Mouse (Mus musculus): ENCODE results near the gene Scd3. TPM values are rescaled to one million over a fixed set of nuclear protein-coding genes. Genes with fewer than 3 reads are reported as not detected.
A peak's percentile ranks its signal among the peaks of the same experiment; 100 is the strongest.

The Scd3 gene
- not detected in 2 replicates for polyA plus RNA-seq (2012; rRNA removed)
- not detected in 2 replicates for polyA plus RNA-seq (2014; fragmentation: Nextera tagmentation; extraction: Ambion mirVana)

- TF ChIP-seq CTCF (IDR thresholded peaks at IDR 0.05; ENCODE audit: low read depth) (no peak), EP300 (IDR thresholded peaks at IDR 0.05; ENCODE audit: low read depth) (no peak)
- WGBS (ENCODE audit: insufficient replicate concordance): 81% methylated on average over 9 of the region's 9 CpGs
- Histone ChIP-seq H3K4me1 (replicated peaks; ENCODE audit: control insufficient read depth in 2 of 2, insufficient read depth in 2 of 2, low read length in 1 of 2) (no peaks in the 10 kb centered on the region), H3K36me3 (replicated peaks; ENCODE audit: control insufficient read depth, insufficient read depth, low read depth) (no peaks in the 10 kb centered on the region), H3K27me3 (ENCODE audit: control insufficient read depth, insufficient read depth, low read length) (no peaks in the 10 kb centered on the region), H3K27ac (no peak within 1 kb of the TSS), H3K9ac (replicated peaks) (no peak within 1 kb of the TSS), H3K4me2 (ENCODE audit: low read depth) (no peak within 1 kb of the TSS), H3K4me3 (ENCODE audit: insufficient read depth in 1 of 2, low read depth in 2 of 2, low read length in 2 of 2) (no peak within 1 kb of the TSS), H3K9me3 (ENCODE audit: control insufficient read depth, low read length) (no peaks in the 10 kb centered on the region)
- ATAC-seq (ENCODE audit: insufficient read depth) (no peak), DNase-seq (ENCODE audit: low read depth in 3 of 3, low spot score in 3 of 3) (no peak)
These were observed at the start of gene Scd3 for GRCm38 (mm10) chr19:44203015-44203564. Gene Scd3 (plus strand): TSS chr19:44203269.

DNA sequence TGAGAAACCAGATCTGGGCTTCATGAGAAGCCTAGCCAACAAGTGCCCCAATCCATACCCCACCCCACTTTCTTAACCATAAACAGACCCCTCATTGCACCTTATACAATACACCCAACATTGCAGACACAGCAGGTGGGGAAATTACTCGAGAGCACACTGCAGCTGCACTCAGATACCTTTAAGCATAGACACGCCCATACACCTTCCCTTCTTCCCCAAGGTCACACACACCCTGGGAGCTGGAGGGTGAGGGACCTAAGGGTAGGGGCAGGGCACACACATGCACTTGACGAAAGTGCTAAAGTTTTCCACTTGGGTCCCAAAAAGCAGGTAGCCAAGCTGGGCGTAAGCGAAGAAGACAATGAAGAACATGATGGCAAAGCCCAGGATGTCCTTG is 49.3 kb upstream of the Scd3 start:
- ATAC-seq (ENCODE audit: insufficient read depth) (no peak), DNase-seq (ENCODE audit: low read depth in 3 of 3, low spot score in 3 of 3) (no peak)
- H3K4me3 ChIP-seq (ENCODE audit: insufficient read depth in 1 of 2, low read depth in 2 of 2, low read length in 2 of 2): no peak overlapping the region
- H3K27ac ChIP-seq: no peak overlapping the region
- H3K4me1 ChIP-seq (replicated peaks; ENCODE audit: control insufficient read depth in 2 of 2, insufficient read depth in 2 of 2, low read length in 1 of 2): no peaks in the 10 kb centered on the region
- H3K27me3 ChIP-seq (ENCODE audit: control insufficient read depth, insufficient read depth, low read length): no peaks in the 10 kb centered on the region; the same call in 1 of the 2 replicates
- H3K9ac ChIP-seq (replicated peaks): no peak overlapping the region
- TF ChIP-seq CTCF (IDR thresholded peaks at IDR 0.05; ENCODE audit: low read depth) (no peak), EP300 (IDR thresholded peaks at IDR 0.05; ENCODE audit: low read depth) (no peak)
- WGBS (ENCODE audit: insufficient replicate concordance): 68% methylated on average over 5 of the region's 5 CpGs
- no peaks in the 10 kb centered on the region for H3K9me3 ChIP-seq (ENCODE audit: control insufficient read depth, low read length)
- H3K36me3 ChIP-seq (replicated peaks; ENCODE audit: control insufficient read depth, insufficient read depth, low read depth): no peaks in the 10 kb centered on the region
- no peak overlapping the region for H3K4me2 ChIP-seq (ENCODE audit: low read depth)

DNA sequence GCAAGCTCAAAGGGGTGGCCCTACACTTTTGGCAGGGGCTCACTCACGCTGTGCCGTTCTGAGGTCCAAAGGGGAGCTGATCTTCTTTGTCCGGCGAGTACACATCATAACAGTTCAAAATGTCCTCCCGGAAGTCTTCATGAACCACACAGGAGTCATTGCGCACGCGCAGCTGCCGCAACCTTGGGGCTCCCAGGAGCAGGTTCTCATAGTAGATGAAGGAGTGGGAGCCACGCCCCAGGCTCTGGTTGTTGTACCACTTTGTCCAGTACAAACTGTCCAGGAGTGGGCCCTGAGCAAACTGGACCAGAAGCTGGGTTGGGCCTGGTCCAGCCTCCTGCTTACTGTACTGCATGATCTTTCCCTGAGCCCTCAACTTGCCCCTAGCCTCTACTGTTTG is 46.1 kb upstream of the Scd3 start:
- no peak for TF ChIP-seq EP300 (IDR thresholded peaks at IDR 0.05; ENCODE audit: low read depth)
- no peak for TF ChIP-seq CTCF (IDR thresholded peaks at IDR 0.05; ENCODE audit: low read depth)
- H3K9ac ChIP-seq (replicated peaks): no peak overlapping the region
- no peaks in the 10 kb centered on the region for H3K9me3 ChIP-seq (ENCODE audit: control insufficient read depth, low read length)
- H3K36me3 ChIP-seq (replicated peaks; ENCODE audit: control insufficient read depth, insufficient read depth, low read depth): no peaks in the 10 kb centered on the region
- WGBS (ENCODE audit: insufficient replicate concordance): 81% methylated on average over 10 of the region's 10 CpGs
- ATAC-seq (ENCODE audit: insufficient read depth) (no peak), DNase-seq (ENCODE audit: low read depth in 3 of 3, low spot score in 3 of 3) (no peak)
- no peaks in the 10 kb centered on the region; the same call in 1 of the 2 replicates for H3K27me3 ChIP-seq (ENCODE audit: control insufficient read depth, insufficient read depth, low read length)
- no peak overlapping the region for H3K27ac ChIP-seq
- no peaks in the 10 kb centered on the region for H3K4me1 ChIP-seq (replicated peaks; ENCODE audit: control insufficient read depth in 2 of 2, insufficient read depth in 2 of 2, low read length in 1 of 2)
- H3K4me2 ChIP-seq (ENCODE audit: low read depth): no peak overlapping the region
- H3K4me3 ChIP-seq (ENCODE audit: insufficient read depth in 1 of 2, low read depth in 2 of 2, low read length in 2 of 2): no peak overlapping the region

DNA sequence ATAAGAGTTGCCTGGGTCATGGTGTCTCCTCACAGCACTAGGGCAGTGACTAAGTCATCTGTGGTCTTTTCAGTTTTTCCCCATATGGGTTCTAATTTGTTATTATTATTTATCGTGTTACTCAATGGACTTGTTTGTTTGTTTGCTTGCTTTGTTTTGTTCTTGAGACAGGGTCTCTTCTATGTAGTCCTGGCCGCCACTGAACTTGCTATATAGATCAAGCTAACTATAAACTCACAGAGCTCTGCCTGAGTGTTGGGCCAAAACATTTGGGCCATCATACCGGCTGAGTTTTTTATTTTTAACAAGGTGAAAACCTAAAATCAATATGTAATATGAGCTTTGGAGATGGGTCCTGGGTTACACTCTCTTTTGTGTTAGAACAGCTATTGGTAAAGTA is 43.7 kb upstream of the Scd3 start:
- WGBS (ENCODE audit: insufficient replicate concordance): 63% methylated on average over 3 of the region's 3 CpGs
- no peaks in the 10 kb centered on the region for H3K36me3 ChIP-seq (replicated peaks; ENCODE audit: control insufficient read depth, insufficient read depth, low read depth)
- H3K4me2 ChIP-seq (ENCODE audit: low read depth): no peak overlapping the region
- no peaks in the 10 kb centered on the region for H3K4me1 ChIP-seq (replicated peaks; ENCODE audit: control insufficient read depth in 2 of 2, insufficient read depth in 2 of 2, low read length in 1 of 2)
- no peak for ATAC-seq (ENCODE audit: insufficient read depth)
- TF ChIP-seq EP300 (IDR thresholded peaks at IDR 0.05; ENCODE audit: low read depth) (no peak), CTCF (IDR thresholded peaks at IDR 0.05; ENCODE audit: low read depth) (no peak)
- H3K9me3 ChIP-seq (ENCODE audit: control insufficient read depth, low read length): no peaks in the 10 kb centered on the region
- no peak overlapping the region for H3K27ac ChIP-seq
- H3K27me3 ChIP-seq (ENCODE audit: control insufficient read depth, insufficient read depth, low read length): no peaks in the 10 kb centered on the region; the same call in 1 of the 2 replicates
- no peak for DNase-seq (ENCODE audit: low read depth in 3 of 3, low spot score in 3 of 3)
- no peak overlapping the region for H3K9ac ChIP-seq (replicated peaks)
- no peak overlapping the region for H3K4me3 ChIP-seq (ENCODE audit: insufficient read depth in 1 of 2, low read depth in 2 of 2, low read length in 2 of 2)

- no peaks in the 10 kb centered on the region for H3K36me3 ChIP-seq (replicated peaks; ENCODE audit: control insufficient read depth, insufficient read depth, low read depth)
- H3K4me3 ChIP-seq (ENCODE audit: insufficient read depth in 1 of 2, low read depth in 2 of 2, low read length in 2 of 2): no peak overlapping the region
- H3K4me1 ChIP-seq (replicated peaks; ENCODE audit: control insufficient read depth in 2 of 2, insufficient read depth in 2 of 2, low read length in 1 of 2): no peaks in the 10 kb centered on the region
- H3K4me2 ChIP-seq (ENCODE audit: low read depth): no peak overlapping the region
- WGBS (ENCODE audit: insufficient replicate concordance): under 1% methylated on average over 3 of the region's 3 CpGs
- no peak overlapping the region for H3K27ac ChIP-seq
- no peak for DNase-seq (ENCODE audit: low read depth in 3 of 3, low spot score in 3 of 3)
- H3K27me3 ChIP-seq (ENCODE audit: control insufficient read depth, insufficient read depth, low read length): no peaks in the 10 kb centered on the region
- no peak overlapping the region for H3K9ac ChIP-seq (replicated peaks)
- TF ChIP-seq EP300 (IDR thresholded peaks at IDR 0.05; ENCODE audit: low read depth): no peak
- TF ChIP-seq CTCF (IDR thresholded peaks at IDR 0.05; ENCODE audit: low read depth): peak; percentile 68
- no peak for ATAC-seq (ENCODE audit: insufficient read depth)
- no peaks in the 10 kb centered on the region for H3K9me3 ChIP-seq (ENCODE audit: control insufficient read depth, low read length)
These were observed 41.6 kb upstream of the Scd3 start for GRCm38 (mm10) chr19:44161515-44161914.
